Mouse (Mus musculus) adipocyte (in vitro differentiated cells): ENCODE measurements around the gene Limch1.

Experiments
- DNase-seq: peaks from one replicate; pipeline ENCODE4 v3.0.0-alpha.2; 2016; ENCODE audit warnings: low spot score

Limch1 gene

DNA sequence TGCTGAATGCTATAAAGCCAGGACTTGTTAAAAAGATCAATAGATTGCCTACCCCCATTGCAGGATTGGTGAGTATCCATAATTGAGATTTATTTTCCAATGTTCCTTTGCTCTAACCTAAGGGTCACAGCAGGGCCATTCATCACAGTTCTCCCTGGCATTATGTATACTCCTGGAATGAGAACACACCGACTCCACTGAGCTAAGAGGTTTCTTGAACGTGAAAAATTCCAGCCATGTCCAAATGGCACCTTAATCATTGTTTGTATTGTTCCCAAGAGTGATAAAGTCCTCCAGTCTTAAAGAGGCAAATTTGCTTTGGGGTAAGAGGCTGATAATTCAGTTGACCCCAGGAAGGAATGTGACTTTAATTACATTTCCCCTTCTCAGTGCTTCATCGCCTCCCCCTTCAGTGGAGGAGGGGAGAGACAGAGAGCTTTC, 136.3 kb downstream of the Limch1 start:
- no peak for DNase-seq

DNA sequence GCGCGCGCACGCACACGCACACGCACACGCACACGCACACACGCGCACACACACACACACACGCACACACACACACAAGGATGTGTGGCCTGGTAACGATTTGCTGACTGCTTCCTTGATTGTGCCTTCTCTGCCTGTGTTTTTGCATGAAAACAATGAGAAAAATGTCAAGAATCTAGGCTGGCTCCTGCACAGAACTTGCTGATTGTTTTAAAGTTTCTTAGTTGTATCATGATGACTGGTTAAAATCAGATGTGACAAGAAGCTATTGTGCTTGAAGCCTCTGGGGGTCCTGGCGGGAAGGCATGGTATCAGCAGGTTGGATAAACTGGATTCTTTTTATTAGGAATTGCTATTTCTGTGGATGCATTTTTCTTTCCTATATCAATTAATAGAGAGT, 137.1 kb downstream of the Limch1 start:
- no peak for DNase-seq

DNA sequence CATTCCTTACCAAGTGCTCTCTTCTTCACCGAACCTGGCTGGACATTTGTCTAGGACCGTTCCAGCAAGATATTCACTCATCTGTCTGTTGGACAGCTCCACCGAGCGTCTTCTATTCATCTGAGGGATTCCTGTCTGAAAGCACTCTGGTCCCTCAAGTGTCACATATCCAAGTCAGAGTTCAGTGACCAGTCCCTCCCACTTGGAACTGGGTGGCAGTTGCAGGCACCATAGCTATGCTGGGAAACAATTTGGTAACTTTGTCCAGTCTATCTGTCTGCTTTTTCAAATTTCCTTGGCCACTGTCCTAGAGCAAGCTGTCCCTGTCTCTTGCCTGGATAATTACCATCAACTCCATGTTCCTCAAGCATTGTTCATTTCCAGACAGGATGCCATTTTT, 138.9 kb downstream of the Limch1 start:
- DNase-seq = peak; percentile 60

DNA sequence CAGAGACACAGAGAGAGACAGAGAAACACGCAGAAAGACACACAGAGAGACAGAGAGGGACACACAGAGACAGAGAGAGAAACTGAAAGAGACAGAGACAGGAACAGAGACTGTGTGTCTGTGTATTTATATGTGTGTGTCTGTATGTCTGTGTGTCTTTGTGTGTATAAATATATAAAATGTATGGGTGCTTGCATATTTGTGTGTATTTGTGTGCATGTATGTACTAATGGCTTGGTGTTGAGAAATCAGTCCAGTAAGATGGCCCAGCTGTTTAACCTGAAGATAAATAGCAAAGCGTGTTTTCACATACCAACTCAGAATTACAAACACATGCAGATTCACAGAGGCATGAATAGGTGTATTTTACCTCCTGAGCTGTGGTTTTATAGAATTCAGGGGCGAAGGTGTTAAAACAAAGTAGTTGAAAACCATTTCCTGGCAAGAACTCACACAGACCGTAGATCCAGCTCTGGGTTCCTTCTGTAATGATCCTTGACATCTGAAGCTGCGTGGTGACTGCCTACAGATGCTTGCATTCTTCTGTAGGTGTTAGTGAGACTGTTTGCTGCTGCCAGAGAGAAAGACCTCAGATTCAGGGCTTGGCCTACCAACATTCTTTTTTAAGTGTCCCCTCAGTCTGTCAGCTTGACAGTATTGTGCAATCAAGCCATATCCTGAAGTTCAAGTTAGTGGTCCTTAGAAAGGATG, 140.9 kb downstream of the Limch1 start:
- no peak for DNase-seq

DNA sequence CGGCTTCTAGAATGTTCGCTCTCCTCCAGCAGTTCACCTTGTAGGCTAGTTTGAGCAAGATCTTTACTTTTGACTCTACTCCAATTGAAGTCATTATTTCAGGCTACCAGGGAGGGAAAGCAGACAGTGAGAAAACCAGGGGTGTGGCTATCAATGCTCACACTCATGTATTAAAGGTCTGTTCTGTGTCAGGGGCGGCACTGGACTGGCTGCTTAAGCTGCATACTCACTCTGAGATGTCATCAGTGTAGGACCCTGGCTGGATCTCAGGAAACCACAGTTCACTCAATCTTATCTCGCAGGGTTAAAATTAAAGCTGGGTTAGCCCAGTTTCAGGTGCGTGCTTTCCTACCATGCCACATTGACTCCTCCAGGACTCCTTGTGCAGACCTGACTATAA, 142.4 kb downstream of the Limch1 start:
- DNase-seq = no peak

DNA sequence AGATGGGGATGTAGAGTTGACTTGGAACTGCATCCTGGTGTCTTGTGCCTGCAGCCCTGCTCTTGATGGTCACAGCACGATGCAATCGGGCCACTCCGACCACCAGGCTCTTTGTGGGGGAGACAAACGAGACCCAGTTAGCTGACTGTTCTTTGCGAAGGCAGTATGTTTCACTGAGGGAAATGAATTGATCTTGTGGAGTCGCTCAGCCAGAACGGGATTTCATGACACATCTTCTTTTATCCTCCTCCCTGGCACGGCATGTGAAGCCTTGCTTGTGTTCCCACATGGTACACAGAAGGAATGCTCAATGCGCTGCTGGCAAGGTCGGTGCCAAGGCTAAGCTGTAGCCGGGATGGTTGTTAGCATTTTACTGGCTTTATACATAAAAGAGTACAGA, 143.7 kb downstream of the Limch1 start:
- DNase-seq = no peak

DNA sequence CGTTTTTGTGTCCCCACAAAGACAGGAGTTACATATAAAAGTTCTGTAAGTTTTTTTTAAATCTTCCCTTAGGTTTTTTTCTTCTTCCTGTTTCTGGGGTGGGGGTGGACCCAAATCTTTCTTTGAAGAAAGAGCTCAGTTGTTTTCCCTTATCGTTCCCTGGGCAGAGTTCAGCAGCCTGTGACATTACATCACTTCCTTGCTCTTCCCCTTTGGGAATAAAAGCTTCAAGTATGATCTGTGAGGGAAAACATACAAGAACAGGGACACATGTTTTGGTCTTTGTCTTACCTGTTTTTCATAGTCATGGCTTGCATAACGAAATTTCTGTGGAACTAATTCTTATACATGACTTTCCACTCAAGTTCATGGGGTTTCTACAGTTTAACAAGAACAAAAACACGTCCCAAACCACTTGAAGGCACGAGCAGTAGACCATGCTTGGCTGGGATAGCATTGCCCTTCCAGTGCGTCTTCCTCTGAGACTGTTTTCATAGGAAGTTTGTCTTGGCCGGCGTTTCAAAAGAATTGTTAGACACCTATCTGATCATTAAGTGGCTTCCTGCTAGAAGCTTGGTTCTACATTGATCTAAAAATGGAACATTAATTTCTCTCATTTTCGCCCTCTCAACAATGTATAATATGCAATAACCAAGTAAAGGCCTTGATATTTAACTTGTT, 150.0 kb downstream of the Limch1 start:
- DNase-seq = no peak

DNA sequence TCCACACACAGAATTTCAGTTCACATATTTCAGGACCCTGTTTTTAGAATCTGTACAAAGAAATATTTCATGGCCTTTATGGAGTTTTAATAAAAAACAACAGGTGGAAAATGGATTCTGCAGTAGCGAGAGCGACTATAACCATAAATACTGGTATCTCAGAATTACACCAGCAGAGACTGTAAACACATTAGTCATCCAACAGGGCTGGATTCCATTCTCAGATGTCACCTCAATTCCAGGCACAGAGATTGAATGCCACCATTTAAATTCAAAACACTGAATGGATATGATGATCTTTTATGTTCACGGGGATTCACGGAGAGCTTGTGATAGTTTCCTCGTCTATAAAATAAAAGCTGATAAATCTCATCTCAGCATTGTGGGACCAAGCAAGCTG, 152.0 kb downstream of the Limch1 start:
- DNase-seq = no peak

DNA sequence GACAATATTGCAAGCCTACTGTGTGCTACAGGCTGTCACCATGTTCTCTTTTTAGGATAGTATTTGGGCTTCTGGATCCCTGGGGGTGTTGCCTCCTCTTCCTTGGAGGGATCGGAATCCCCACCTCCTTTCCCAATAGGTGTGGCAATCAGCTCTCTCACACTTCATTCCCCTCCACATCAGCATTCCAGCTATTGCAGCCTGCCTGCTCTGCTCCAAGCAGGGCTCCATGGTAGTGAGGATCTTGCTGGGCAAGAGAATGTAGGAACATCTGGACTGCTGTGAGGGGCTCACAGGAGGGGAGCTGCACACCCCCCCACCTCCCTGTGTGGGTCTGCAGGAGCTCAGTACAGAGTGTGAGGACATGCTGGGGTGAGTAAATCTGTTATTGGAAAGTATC, 152.6 kb downstream of the Limch1 start:
- no peak for DNase-seq

DNA sequence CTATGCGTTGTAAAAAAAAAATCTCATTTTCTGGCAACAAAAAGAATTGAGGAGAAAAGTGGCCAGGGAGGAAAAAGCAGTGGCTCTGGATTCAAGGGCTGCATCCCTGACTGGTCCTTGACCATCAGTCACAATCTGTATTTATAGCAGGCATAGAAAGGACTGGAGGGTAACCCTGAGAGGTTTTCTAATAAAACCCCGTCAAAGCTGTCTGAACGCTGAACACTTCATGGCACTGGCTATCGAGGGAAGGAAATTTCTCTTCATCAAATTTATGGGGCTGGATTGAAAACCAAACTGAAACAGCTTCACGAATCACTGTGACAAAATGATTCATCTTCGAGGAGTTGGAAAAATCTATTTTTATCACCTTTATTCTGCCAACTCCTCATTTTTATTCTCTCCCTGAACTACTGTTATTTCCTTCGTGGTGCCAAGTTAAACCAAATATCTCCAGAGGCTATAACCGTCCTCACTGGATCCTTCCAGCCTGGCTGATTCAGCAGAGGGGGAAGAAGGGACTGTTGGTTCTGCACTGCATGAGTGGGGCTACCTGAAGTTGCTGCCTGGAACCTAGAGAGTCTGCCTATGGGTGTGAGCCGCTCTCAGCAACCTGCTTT, 153.3 kb downstream of the Limch1 start:
- DNase-seq = no peak

DNA sequence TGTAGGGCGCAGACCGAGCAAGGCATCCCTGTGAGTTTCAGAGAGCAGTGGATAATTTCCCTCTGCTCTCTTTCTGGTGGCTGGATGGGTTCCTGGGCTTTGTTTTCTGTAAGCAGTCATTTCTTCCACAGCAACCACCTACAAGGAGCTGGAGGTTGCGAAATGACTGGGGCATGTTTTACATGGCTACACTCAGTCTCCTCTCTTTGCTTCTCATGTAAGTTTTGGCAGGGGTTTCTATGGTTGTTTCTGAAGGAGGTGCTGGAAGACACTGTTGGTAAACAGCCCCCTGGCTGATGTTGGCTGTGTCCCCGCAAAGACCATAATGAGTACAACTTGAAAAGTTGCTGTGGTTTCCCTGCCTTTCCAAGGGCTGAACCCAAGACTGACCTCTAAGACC, 155.5 kb downstream of the Limch1 start:
- peak; percentile 17 for DNase-seq

DNA sequence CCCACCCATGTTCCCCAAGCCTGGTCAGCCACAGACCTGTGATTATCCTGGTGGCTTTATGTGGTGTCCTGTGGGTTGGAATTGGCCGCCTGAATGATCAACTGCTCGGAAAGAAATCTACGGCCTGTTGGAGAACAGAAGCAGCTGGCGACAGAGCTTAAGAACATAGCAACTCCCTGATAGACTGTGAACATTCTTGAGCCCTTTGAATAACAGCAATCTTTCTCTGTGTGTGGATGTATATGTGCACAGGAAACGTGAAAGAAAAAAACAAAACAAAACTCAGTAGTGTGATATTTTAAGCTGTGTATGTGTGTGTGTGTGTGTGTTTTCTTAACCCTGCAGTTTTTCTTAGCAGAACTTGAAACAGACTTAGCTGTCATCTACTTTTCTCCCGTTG, 159.2 kb downstream of the Limch1 start:
- no peak for DNase-seq

DNA sequence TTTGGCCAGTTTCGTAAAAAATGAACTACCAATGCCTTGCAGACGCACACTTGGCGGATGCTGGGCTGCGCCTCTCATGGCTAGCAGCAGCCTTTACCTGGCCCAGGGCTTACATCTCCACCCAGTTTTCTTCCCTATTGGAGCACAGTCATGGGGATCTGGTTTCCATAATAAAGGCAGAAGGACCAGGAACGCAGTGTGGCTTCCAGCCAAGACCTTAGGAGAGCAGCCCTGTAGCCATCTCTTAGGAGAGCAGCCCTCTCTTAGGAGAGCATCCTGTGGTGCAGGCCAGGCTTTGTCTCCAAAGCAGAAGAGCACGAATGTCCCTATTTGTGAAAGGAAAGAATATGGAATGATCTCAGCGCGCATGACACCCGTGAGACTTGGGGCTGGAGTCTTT, 163.3 kb downstream of the Limch1 start:
- no peak for DNase-seq

DNA sequence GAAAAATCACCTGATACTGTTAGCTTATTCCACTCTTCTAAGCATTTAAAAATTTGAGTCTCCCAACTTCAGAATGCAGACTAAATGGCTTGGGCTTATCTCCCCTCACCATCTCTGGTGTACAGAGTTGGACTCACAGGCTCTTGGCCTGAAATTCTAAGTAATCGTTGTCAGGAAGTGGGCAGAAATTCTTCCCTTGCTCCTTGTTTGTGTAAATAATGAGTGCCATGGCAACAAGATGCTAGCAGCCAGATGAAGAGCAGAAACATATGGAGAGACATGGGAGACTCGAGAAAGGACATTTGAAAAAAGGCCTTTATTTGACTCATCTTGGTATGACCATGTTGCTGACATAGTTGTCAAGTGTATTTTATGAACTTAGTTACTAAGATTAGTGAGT, 164.3 kb downstream of the Limch1 start:
- peak; percentile 37 for DNase-seq

DNA sequence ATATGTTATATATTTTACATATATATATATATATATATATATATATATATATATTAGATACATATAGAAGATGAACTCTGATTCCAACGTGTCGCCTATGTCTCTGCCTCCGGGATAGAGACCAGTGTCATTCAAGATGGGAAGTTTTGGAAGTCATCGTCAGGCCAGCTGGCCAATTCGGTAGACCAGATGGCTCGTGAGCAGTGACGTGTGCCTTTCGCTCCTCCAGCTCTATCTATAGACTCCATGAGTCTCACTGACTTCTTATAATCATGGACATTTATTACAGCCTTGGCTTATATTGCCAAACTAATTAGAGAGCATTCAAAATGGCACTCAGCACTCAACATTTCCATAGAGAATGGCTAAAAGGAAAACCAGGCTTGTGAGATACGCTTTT, 165.0 kb downstream of the Limch1 start:
- DNase-seq = no peak

DNA sequence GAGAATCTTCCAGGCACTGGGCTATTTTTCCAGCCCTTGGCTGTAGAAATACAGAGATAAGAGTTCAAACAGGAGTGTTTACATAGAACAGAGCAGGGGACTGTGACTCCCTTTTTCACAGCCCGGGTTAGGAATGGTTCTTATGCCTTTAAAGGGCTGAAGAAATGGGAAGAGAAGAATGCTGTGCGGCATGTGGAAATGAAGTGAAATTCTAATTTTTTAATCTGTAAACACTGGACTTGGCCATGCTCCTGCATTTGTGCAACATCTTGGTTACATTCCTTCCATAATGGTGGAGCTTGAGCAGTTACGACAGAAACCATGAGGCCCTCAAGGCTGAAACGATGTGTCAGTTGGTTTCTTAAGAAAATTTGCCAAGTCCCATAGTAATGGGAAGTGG, 165.4 kb downstream of the Limch1 start:
- peak; percentile 45 for DNase-seq

DNA sequence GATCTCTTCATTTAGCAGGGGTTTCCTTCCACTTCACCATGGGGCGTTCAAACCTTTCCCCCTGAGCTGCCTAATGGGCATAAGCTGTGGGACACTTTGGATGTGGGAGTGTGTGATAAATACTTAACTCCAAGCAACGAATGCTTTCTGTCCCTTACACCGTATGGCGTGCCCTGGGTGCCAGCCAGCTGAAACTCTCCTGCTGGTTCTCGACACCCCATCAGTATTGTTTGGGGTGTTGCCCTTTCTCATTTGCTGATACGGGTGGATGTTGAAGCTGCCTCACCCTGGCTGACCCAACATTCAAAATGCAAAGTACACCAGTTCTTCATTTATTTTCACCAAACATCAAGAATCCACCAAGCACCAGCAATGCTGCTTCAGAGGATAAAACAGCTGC, 168.2 kb downstream of the Limch1 start:
- no peak for DNase-seq

DNA sequence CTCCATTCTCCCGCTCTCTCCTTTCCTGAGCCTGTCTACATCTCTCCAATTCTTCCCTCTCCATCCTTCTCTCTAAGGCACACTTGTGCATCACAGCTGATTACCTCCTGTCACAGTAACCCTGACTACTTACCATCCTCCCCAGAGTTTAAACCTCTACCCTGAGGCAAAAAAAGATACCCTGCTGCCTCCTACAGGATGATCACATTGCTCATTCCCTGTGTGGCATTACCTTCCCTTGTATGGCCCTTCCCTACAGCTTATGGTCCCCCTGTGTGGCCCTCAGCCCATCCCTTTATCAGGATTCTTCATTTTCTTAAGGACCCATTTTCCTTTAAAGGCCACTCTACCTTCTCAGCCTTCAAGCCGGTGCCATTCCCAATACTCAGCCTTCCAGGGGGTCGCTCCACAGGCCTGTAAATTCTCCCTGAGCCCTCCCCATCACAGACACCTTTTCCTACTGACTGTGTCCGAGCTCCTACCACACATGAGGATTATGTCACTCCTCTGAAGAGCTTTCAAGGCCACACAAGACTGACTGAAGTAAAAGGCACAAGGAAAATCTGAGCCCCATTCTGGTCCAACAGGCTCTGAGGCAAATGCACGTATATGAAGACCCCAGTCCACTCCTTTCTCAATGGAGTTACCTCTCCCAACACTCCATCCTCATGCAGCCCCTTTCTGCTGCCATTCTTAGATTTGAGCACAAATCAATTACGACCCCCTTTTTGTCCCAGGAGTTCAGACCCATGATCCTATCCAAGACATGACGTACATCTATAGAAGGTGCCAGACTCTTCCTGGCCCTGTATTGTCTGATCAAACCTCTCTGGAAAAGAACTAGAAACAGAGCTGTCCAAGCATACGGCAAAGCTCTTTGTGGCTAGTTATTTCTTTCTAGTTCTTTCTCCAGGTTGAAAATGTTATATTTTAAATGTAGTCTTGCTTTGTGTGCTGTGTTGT, 172.0 kb downstream of the Limch1 start:
- DNase-seq = no peak

DNA sequence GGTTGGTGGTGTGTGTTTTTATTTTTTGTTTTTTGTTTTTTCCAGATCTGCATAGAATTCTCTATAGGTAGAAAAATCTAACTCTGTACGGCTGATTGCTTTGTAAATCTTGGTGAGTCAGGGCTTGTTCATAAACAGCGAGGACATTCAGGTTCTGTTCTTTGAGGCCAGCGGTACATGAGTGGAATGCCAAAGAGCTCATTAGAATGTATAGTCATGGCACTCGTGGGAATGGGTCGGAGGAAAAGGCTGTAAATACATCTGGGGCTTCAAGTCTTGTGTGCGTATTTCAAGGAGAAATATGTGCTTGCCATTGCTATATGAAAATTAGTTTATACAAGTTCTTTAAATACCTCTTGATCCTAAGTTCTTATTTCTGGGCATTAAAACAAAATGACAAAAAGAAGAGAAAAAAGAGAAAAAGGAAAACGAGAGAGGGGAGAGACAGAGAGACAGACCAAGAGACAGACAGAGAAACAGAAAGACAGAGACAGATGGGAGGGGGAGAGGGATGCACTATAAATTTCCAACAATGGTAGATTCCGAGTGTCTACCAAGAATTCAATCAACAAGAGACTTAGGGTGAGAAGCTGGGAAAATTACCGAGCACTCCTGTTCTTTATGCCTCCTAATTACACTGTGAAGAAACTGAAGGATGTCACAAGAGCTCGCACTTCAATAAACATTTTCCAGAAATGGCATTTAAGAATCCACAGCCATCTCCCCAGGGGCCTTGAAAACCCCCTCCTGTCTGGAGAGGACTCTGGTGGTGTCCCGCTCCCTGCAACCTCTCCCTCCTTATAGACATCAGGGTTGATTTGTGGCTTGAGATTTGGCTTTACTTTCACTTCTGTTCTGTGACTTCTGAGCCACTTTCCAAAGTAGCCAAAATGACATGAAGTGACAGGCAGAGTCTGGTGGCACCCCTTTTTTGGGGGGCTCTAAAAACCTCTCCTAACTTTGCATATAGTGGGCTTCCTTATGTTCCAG, 173.0 kb downstream of the Limch1 start:
- DNase-seq = peak; percentile 27

DNA sequence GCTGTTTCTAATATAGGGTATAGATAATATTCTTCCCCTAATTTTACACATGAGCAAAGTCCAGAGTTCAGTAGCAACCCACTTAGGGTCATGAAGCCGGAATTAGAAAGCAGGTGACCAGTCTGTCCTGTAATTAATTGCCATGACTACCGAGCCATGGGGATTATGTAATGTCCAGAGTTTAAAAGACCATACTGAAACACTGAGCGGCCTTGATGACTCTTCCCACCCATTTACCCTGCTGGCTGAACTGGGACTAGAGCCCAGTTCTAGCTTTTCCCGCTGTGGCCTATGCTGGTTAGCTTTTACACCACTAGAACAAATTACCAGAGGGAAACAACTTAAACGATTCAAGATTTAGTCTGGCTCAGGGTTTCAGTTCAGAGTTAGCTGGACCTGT, 177.0 kb downstream of the Limch1 start:
- DNase-seq = no peak

DNA sequence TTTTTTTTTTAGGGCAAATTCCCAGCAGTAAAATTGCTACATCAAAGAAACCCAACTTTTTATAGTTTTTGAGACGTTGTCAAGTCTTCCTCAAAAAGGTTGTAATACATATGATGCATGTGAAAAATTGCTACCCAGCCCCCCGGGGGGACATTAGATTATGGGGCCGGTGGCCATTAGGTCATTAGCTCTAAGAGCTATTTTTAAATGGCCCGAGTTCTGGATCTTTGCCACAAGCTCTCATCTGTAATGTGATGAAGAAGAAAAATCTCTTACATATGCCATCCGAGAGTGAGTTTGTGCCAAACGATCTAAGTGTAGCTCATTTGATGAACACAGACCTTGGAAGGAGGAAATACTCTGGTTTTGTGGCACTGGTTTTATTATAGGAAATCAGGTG, 183.7 kb downstream of the Limch1 start:
- DNase-seq = no peak
